ENCODE assay signal across 15 mouse cellular contexts in genomic region chr1:158221048-158221447, GRCm38 (mm10).
DNase-seq lines count a peak whose midpoint lies in the region; ATAC-seq and TF ChIP-seq lines count a peak whose summit lies in the region.
"Had no signal": no experiment of that assay in that cellular context is flagged by ENCODE, and none has a peak within 500 bp of the region (broad histone marks: within the 10 kb centered on the region; RNA-seq: fewer than 3 reads in every experiment).

No protein-coding gene starts in this region.

- H3K27me3 ChIP-seq in forebrain, embryonic 11.5 days (ENCODE audit: control insufficient read depth, insufficient read depth, low read length), result no peaks in the 10 kb centered on the region
- H3K27me3 ChIP-seq in hindbrain, embryonic 15.5 days, result no peaks in the 10 kb centered on the region
- H3K27me3 ChIP-seq in midbrain, postnatal 0 days (ENCODE audit: insufficient read depth, low read length), result no peaks in the 10 kb centered on the region
- H3K27me3 ChIP-seq in cerebellum, adult 2 months (ENCODE audit: control insufficient read depth, insufficient read depth, low read length), result no peaks in the 10 kb centered on the region
- H3K27me3 ChIP-seq: embryonic facial prominence, embryonic 15.5 days; heart, embryonic 15.5 days; liver, embryonic 15.5 days had no signal

- DNase-seq in embryo, embryonic 10.5 days (ENCODE audit: low spot score), result peak; percentile 31
- DNase-seq in forebrain, embryonic 11.5 days (ENCODE audit: low spot score), result no peak
- DNase-seq in midbrain, postnatal 0 days (ENCODE audit: low spot score), result peak; percentile 44
- DNase-seq in kidney, postnatal 36 days, result no peak
- no peak for DNase-seq in cerebellum, adult 2 months
- DNase-seq in T-cell, adult 2 months (ENCODE audit: low spot score), result no peak
- DNase-seq: adrenal gland, adult 2 months; cerebellum, adult 9-11 months; kidney, postnatal 25 days; lung, postnatal 14 days; thymus, postnatal 14 days had no signal

- H3K36me3 ChIP-seq in forebrain, embryonic 11.5 days (ENCODE audit: control insufficient read depth, insufficient read depth, low read length), result no peaks in the 10 kb centered on the region
- H3K36me3 ChIP-seq in hindbrain, embryonic 15.5 days, result no peaks in the 10 kb centered on the region
- H3K36me3 ChIP-seq in midbrain, postnatal 0 days (ENCODE audit: insufficient read depth, low read length), result no peaks in the 10 kb centered on the region
- H3K36me3 ChIP-seq: embryonic facial prominence, embryonic 15.5 days; heart, embryonic 15.5 days; liver, embryonic 15.5 days had no signal

- 14% methylated on average over 4 of the region's 4 CpGs for WGBS in forebrain, embryonic 11.5 days
- WGBS in hindbrain, embryonic 15.5 days, result 13% methylated on average over 4 of the region's 4 CpGs
- 16% methylated on average over 4 of the region's 4 CpGs for WGBS in midbrain, postnatal 0 days
- 37% methylated on average over 4 of the region's 4 CpGs for WGBS in cerebellum, adult 2 months

- TF ChIP-seq POLR2A in cerebellum, adult 2 months (IDR thresholded peaks at IDR 0.05; ENCODE audit: borderline replicate concordance, insufficient read depth, low read length), result no peak

- no peak overlapping the region for H3K9ac ChIP-seq in forebrain, embryonic 11.5 days (ENCODE audit: low read length)
- H3K9ac ChIP-seq in hindbrain, embryonic 15.5 days, result no peak overlapping the region
- H3K9ac ChIP-seq in midbrain, postnatal 0 days (replicated peaks; ENCODE audit: low read length, poor library complexity, severe bottlenecking), result no peak overlapping the region
- H3K9ac ChIP-seq: embryonic facial prominence, embryonic 15.5 days; heart, embryonic 15.5 days; liver, embryonic 15.5 days had no signal

- no peak for TF ChIP-seq CTCF in midbrain, postnatal 0 days (IDR thresholded peaks at IDR 0.05)
- TF ChIP-seq CTCF in cerebellum, adult 2 months (IDR thresholded peaks at IDR 0.05; ENCODE audit: borderline replicate concordance, insufficient read depth, low read depth, low read length), result no peak

- H3K4me2 ChIP-seq in forebrain, embryonic 11.5 days (ENCODE audit: low read depth, low read length, severe bottlenecking), result 0 out of 2 replicates have a peak overlapping the region, but pooled peaks have one; percentile 2
- no peak overlapping the region for H3K4me2 ChIP-seq in hindbrain, embryonic 15.5 days
- no peak overlapping the region for H3K4me2 ChIP-seq in midbrain, postnatal 0 days (ENCODE audit: low read depth, low read length, poor library complexity, severe bottlenecking)
- H3K4me2 ChIP-seq: embryonic facial prominence, embryonic 15.5 days; heart, embryonic 15.5 days; liver, embryonic 15.5 days had no signal

- H3K9me3 ChIP-seq in forebrain, embryonic 11.5 days (ENCODE audit: control insufficient read depth, low read length), result no peaks in the 10 kb centered on the region
- no peaks in the 10 kb centered on the region for H3K9me3 ChIP-seq in hindbrain, embryonic 15.5 days
- no peaks in the 10 kb centered on the region for H3K9me3 ChIP-seq in midbrain, postnatal 0 days (ENCODE audit: low read length)
- H3K9me3 ChIP-seq: embryonic facial prominence, embryonic 15.5 days; heart, embryonic 15.5 days; liver, embryonic 15.5 days had no signal

- ATAC-seq in forebrain, embryonic 11.5 days (replicated peaks; ENCODE audit: low FRiP score), result peak; percentile 69
- 0 out of 2 replicates have a peak, but pooled peaks have one; percentile 65 for ATAC-seq in hindbrain, embryonic 15.5 days (ENCODE audit: low FRiP score, low read depth)
- ATAC-seq in midbrain, postnatal 0 days (ENCODE audit: low FRiP score), result no peak

- no peak overlapping the region for H3K27ac ChIP-seq in forebrain, embryonic 11.5 days (ENCODE audit: low read depth, low read length)
- H3K27ac ChIP-seq in hindbrain, embryonic 15.5 days (replicated peaks), result no peak overlapping the region
- no peak overlapping the region for H3K27ac ChIP-seq in midbrain, postnatal 0 days (ENCODE audit: low read depth, low read length)
- no peak overlapping the region for H3K27ac ChIP-seq in cerebellum, adult 2 months (ENCODE audit: insufficient read depth, low read length)
- H3K27ac ChIP-seq: embryonic facial prominence, embryonic 15.5 days; heart, embryonic 15.5 days; liver, embryonic 15.5 days had no signal

- no peak overlapping the region for H3K4me3 ChIP-seq in forebrain, embryonic 11.5 days (ENCODE audit: low read depth, low read length)
- no peak overlapping the region for H3K4me3 ChIP-seq in hindbrain, embryonic 15.5 days
- no peak overlapping the region for H3K4me3 ChIP-seq in midbrain, postnatal 0 days (ENCODE audit: low read depth, low read length)
- no peak overlapping the region for H3K4me3 ChIP-seq in cerebellum, adult 2 months (replicated peaks; ENCODE audit: insufficient read depth, low read depth, low read length)
- H3K4me3 ChIP-seq: embryonic facial prominence, embryonic 15.5 days; heart, embryonic 15.5 days; liver, embryonic 15.5 days had no signal

- H3K4me1 ChIP-seq in forebrain, embryonic 11.5 days (replicated peaks; ENCODE audit: control insufficient read depth, insufficient read depth, low read length), result peaks cover 9% of the 10 kb centered on the region
- peaks cover 9% of the 10 kb centered on the region; the same call in 1 of the 2 replicates for H3K4me1 ChIP-seq in hindbrain, embryonic 15.5 days (replicated peaks)
- H3K4me1 ChIP-seq in midbrain, postnatal 0 days (ENCODE audit: insufficient read depth, low read length), result peaks cover 4% of the 10 kb centered on the region
- H3K4me1 ChIP-seq in cerebellum, adult 2 months (ENCODE audit: control insufficient read depth, insufficient read depth, low read length), result no peaks in the 10 kb centered on the region
- H3K4me1 ChIP-seq: embryonic facial prominence, embryonic 15.5 days; heart, embryonic 15.5 days; liver, embryonic 15.5 days had no signal

Comparison
In these comparisons a context has a peak if more than half of its experiments do, and no peak if none do; other contexts are left out.
1. DNase-seq: peak in embryo, embryonic 10.5 days (single experiment) and midbrain, postnatal 0 days (single experiment); none in forebrain, embryonic 11.5 days (single experiment), kidney, postnatal 36 days (0 of 2), cerebellum, adult 2 months (0 of 2) and T-cell, adult 2 months (single experiment).